Mouse (Mus musculus) frontal cortex, postnatal 10 days (tissue): ENCODE measurements around the gene Cdcp2.

Source experiments
- DNase-seq, 2 experiments: peaks; one replicate each; pipeline ENCODE4 v3.0.0; 2022; ENCODE audit warnings: low spot score in 2 of 2, mixed read lengths in 1 of 2

Cdcp2 gene

GRCm38 (mm10) chr4:107096841-107097373 lies at the start of gene Cdcp2:
Gene Cdcp2 (plus strand): TSS chr4:107096891.
- DNase-seq, result no peak

- DNase-seq, result no peak
Observed at GRCm38 (mm10) chr4:107047806-107048205, 48.9 kb upstream of the Cdcp2 start.

- peak; percentile 40 to 48 for DNase-seq
Observed at GRCm38 (mm10) chr4:107048568-107049162, 48.0 kb upstream of the Cdcp2 start.

- no peak for DNase-seq
Observed at GRCm38 (mm10) chr4:107051889-107052288, 44.8 kb upstream of the Cdcp2 start.

GRCm38 (mm10) chr4:107052962-107053553 lies 43.6 kb upstream of the Cdcp2 start:
- no peak for DNase-seq

GRCm38 (mm10) chr4:107056088-107056487 lies 40.6 kb upstream of the Cdcp2 start:
- no peak for DNase-seq

- DNase-seq, result no peak
Observed at GRCm38 (mm10) chr4:107058346-107058745, 38.3 kb upstream of the Cdcp2 start.

GRCm38 (mm10) chr4:107058781-107059180 lies 37.9 kb upstream of the Cdcp2 start:
- DNase-seq, result no peak

- DNase-seq, result no peak
Observed at GRCm38 (mm10) chr4:107061560-107061959, 35.1 kb upstream of the Cdcp2 start.

GRCm38 (mm10) chr4:107063214-107063613 lies 33.5 kb upstream of the Cdcp2 start:
- DNase-seq, result no peak

- DNase-seq, result no peak
Observed at GRCm38 (mm10) chr4:107064394-107065098, 32.1 kb upstream of the Cdcp2 start.

- DNase-seq, result peak; percentile 92 to 95
Observed at GRCm38 (mm10) chr4:107066252-107067124, 30.2 kb upstream of the Cdcp2 start, which contains the start of the genes Mrpl37 and Cyb5rl. Gene Mrpl37 (minus strand): TSS chr4:107066868. Gene Cyb5rl (plus strand): TSS chr4:107066988.

- DNase-seq, result peak in 1 of 2 experiments; percentile 36
Observed at GRCm38 (mm10) chr4:107067151-107067840, 29.4 kb upstream of the Cdcp2 start.

- DNase-seq, result no peak
Observed at GRCm38 (mm10) chr4:107072343-107072742, 24.3 kb upstream of the Cdcp2 start.

GRCm38 (mm10) chr4:107075456-107075855 lies 21.2 kb upstream of the Cdcp2 start:
- DNase-seq, result no peak

GRCm38 (mm10) chr4:107078894-107079293 lies 17.8 kb upstream of the Cdcp2 start:
- DNase-seq, result no peak

GRCm38 (mm10) chr4:107079716-107080115 lies 17.0 kb upstream of the Cdcp2 start:
- no peak for DNase-seq

- no peak for DNase-seq
Observed at GRCm38 (mm10) chr4:107082185-107082584, 14.5 kb upstream of the Cdcp2 start.

- no peak for DNase-seq
Observed at GRCm38 (mm10) chr4:107083126-107083525, 13.6 kb upstream of the Cdcp2 start.

GRCm38 (mm10) chr4:107084343-107084742 lies 12.3 kb upstream of the Cdcp2 start:
- peak in 1 of 2 experiments; percentile 22 for DNase-seq

GRCm38 (mm10) chr4:107084858-107085257 lies 11.8 kb upstream of the Cdcp2 start:
- peak; percentile 78 to 85 for DNase-seq
